Mouse (Mus musculus) layer of hippocampus, postnatal 10 days (tissue): ENCODE results near the gene Pxdn. TPM values are rescaled to one million over a fixed set of nuclear protein-coding genes. Genes with fewer than 3 reads are reported as not detected.

Experiments used
- DNase-seq, 2 experiments: peaks; one replicate each; pipeline ENCODE4 v3.0.0; 2021; ENCODE audit warnings: low spot score in 2 of 2
- total RNA-seq, 2 experiments: library from RNA; stranded (reverse); gene quantifications; 2 replicates each; pipeline ENCODE4 v1.2.3; 2021

The Pxdn gene
- total RNA-seq, 2 experiments from 2014 or later: 76.4 to 81.6 TPM

DNA sequence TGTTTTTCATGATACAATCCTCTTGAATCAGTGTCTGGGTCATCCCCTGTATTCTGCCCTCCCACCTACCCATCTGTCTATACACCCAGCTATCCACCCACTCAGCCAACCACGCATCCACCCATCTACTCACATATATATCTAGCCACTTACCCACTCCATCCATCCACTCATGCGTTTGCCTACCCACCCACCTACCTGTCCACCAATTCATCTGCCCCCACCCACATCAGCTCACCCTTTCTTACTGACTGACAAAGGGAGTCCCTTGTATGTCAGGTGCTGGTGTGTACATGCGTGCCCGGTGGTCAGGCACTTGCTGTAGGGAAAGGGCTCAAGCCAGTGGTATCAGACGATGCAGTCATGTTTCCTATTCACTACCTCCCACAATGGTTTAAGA, 14.1 kb downstream of the Pxdn start:
- DNase-seq: no peak

GRCm38 (mm10) chr12:29952102-29952501, 14.7 kb downstream of the Pxdn start:
- DNase-seq: no peak

- DNase-seq: no peak
Observed at GRCm38 (mm10) chr12:29953999-29954398, 16.6 kb downstream of the Pxdn start.

GRCm38 (mm10) chr12:29954464-29954863, 17.1 kb downstream of the Pxdn start:
- no peak for DNase-seq

DNA sequence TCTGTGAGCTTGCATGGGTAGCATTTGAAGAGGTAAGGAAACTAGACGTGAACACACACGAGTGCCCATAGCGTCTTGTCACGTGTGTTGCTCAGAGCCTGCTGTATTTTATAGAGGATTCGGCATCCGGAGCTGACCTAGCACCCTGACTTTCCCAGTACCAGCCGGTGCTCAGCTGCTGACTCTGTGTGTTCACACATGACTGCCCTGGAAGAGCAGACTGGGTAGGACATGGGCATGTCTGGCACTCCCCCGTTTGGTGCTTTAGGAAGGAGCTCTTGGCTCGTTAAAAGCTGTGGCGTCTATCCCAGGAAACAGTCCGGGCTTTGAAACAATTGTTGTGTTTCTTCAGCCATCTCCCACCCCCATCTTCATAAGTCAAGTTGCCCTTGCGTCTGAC, 19.6 kb downstream of the Pxdn start:
- no peak for DNase-seq

GRCm38 (mm10) chr12:29958637-29959036, 21.2 kb downstream of the Pxdn start:
- no peak for DNase-seq

DNA sequence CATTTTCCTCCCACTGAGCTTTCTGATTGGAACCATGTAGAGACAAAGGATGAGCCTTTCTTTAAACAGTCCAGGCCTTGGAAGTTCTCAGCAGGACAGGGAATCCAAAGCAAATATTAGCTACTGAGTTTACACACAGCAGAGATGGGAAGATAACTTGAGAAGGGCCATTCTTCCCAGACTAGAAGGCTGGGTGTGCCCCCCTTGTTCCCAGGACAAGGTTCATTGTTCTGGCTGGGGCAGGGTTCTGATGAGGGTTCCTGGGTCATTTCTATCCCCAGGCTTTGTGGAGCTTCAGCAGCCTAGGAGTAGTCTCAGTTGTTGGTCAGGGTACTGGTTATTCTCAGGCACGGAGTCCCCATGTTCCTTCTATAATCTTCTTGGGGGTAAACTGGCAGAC, 23.6 kb downstream of the Pxdn start:
- DNase-seq: no peak

DNA sequence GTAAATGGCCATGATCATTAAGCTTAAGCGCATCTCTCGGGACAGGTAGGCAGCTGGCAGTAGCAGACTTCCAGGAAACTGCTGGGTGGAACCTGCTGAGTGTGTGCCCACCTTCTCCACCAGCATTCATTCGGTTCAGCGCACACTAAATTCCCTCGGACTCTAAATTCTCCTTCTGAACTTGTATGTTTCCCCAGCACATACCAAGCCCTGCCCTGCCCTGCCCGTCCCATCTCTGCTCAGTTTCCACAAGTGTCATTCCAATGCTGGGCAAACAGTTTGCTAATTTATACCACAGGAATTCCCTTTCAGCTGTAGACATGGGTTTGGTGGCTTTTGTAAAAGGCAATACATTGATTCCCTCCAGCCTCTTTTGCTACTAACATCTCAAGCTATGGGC, 27.6 kb downstream of the Pxdn start:
- no peak for DNase-seq

DNA sequence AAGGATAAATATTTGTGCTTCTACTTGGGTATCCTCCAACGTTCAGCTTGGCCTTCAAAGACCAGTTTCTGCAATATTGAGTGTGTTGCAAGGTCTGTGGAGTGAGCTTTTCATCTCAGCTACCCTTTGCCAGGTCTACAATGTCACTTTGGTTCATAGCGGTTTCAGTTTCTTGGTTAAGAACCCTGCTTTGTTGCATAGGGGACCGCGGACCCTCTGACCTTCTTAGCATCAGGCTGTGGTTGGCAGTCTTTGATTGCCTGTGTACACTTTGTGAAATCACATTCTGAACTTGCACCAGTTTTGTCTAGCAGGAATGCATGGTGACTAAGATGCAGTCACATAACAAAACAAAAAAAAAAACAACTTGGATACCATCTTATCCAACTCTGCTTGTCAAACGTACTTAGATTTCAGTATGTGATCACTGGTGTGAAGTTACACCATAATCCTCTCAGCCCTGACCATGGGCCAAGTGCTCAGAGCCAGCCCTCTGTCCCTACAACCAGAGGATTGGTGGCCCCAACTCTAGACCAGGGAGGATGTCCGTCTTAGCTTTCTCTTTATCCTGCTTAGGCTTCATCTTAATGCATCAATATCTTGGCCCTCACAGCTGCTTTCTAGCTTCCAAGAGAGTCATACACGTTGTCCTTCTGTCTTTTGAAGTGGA, 34.5 kb downstream of the Pxdn start:
- no peak for DNase-seq

DNA sequence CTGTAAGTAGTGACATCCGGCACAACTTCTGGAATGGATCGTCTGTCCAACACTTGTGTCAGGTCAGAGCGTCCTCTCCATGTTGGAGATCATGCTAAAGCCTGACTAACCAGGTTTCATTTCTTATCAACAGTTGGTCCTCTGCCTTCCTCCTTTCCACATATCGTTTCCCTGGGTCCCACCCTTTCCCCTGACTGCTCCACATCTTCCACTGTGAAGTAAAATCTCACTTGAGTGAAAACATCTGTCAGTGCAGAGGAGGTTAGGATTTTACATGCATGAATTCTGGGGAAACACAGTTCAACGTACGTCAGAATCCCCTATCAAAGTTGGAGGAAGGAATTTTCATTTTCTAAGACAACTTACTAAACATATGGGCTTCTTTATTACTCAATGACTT, 35.1 kb downstream of the Pxdn start:
- no peak for DNase-seq

DNA sequence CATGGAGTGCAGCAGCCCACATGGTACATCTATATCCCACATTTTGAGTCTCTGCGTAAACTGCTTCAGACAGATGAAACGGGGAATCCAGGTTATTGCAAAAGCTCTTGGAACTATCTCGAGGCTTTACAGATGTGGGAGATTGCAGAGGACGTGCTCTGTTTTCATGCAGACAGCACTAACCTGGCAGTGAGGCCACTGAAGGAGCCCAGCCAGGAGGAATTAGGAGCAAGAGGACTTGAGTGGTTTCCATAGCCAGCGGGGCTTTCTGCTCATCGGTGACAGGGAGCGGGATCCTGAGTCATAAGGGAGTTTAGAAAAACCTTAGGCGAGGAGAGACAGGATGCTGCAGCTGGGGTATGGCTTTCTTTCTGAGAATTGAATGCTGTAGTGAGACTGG, 42.7 kb downstream of the Pxdn start:
- no peak for DNase-seq

- no peak for DNase-seq
Observed at GRCm38 (mm10) chr12:29981722-29982293, 44.4 kb downstream of the Pxdn start.

DNA sequence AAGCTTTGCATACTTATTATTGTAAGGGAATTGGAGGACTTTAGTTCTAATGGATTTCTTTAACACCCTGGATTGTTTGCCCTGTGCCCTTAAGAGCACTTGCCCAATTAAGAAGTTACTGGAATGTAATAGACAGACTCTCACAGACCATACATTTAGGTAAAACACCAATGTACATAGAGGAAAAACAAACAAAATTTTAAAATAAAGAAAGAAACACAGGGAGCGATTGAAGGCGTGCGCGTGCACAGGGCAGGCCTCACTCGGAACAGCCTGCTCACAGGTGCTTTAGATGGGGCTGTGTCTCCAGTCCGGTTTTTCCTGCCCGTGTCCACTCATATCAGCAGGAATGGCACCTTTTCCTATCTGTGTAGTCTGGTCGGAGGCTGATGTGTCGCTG, 45.8 kb downstream of the Pxdn start:
- no peak for DNase-seq

- no peak for DNase-seq
Observed at GRCm38 (mm10) chr12:29985126-29985525, 47.7 kb downstream of the Pxdn start.

DNA sequence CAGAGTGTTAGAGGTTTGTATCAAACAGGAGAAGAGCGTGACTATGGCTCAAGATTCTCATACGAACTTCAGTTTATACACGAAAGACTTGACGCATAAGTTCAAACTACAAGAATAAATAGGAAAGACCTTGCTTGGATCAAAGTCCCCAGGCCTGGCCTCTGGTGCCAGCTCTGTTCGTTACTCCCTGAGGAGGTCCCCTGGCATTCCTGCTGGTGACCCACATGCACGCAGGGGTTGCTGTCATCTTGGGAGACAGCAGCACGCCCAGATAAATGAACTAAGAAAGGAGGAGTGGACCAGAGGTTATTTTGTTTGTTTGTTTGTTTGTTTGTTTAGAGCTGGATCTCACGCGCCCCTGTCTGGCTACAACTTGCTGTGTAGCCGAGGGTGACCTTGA, 48.8 kb downstream of the Pxdn start:
- DNase-seq: no peak

GRCm38 (mm10) chr12:29998895-29999294, 61.5 kb downstream of the Pxdn start:
- DNase-seq: no peak

DNA sequence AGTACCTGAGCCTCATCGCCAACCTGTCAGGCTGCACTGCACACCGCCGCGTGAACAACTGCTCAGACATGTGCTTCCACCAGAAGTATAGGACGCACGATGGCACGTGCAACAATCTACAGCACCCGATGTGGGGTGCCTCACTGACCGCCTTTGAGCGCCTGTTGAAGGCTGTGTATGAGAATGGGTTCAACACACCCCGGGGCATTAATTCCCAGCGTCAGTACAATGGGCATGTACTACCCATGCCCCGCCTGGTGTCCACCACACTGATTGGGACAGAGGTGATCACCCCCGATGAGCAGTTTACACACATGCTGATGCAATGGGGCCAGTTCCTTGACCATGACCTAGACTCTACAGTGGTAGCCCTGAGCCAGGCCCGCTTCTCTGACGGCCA, 64.5 kb downstream of the Pxdn start:
- no peak for DNase-seq

DNA sequence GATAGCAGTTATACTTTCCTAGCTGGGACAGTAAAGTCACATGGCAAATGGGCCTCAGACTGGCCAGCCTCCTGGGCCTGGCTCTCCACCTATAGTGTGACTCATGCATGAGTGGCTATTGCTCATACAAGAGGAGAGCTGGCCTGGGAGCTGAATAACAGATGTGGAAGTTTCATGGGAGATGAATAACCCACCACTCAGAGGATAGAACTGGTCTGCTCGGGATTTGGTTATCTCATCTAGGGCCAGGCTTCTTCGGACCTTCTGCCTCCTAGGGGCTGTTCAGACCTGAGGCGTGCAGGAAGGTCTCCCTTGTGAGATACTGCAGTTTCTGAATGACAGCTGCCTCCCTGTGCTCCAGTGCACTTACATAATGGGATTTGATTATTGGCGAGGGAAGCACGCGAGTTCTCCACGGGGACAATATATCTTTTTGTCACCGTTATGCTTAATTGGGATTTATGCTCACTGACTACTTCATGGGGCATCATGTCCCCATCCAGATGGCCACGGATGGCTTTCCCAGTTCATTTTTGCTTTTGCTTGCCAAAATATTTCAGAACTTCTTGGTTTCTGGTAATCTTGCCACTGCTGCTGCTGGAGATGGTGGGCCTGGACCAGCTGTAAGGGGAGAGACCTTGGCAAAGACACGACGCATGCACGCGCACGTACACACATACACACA, 66.4 kb downstream of the Pxdn start:
- DNase-seq: no peak

GRCm38 (mm10) chr12:30004365-30004723, 66.9 kb downstream of the Pxdn start:
- DNase-seq: peak in 1 of 2 experiments; percentile 33

DNA sequence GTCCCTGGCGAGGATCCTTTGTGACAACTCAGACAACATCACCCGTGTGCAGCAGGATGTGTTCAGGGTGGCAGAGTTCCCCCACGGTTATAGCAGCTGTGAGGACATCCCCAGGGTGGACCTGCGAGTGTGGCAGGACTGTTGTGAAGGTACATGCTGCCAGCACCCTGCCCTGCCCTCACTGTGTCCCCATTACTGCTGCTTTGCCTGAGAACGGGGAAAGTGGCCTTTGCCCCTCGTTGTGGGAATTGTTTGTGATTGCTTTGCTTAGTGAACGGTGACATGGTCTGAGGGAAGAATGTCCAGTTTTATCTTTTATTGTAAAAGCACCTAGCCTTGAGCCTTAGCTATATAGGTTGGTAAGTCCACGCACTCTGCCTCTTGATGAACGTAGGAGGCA, 69.2 kb downstream of the Pxdn start:
- no peak for DNase-seq

GRCm38 (mm10) chr12:30008741-30009140, 71.3 kb downstream of the Pxdn start:
- no peak for DNase-seq

GRCm38 (mm10) chr12:30015501-30015900, 78.1 kb downstream of the Pxdn start:
- DNase-seq: no peak

DNA sequence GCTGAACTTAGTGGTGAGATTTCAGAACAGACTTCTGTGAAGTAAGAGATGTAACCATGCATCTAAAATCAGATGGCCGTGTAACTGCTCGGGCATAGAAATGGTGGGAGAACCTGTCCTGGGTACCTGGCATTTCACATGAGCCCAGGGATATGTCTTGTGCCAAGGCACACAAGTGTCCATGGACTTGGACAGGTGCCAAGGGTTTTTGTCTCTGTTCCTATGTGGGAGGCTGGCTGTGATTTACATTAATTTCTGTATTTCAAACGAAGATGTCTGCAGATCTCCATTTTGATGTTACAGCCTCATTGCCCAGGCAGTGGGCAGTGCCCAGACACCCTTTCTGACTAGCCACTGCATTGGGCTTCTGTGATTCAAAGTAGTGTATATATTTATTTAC, 79.7 kb downstream of the Pxdn start:
- DNase-seq: no peak
